Mouse (Mus musculus): ENCODE results near the gene Cdk1. TPM values are rescaled to one million over a fixed set of nuclear protein-coding genes. Genes with fewer than 3 reads are reported as not detected.

Cdk1 gene
- polyA plus RNA-seq, 1 experiment from 2014 or later = 343 TPM

DNA sequence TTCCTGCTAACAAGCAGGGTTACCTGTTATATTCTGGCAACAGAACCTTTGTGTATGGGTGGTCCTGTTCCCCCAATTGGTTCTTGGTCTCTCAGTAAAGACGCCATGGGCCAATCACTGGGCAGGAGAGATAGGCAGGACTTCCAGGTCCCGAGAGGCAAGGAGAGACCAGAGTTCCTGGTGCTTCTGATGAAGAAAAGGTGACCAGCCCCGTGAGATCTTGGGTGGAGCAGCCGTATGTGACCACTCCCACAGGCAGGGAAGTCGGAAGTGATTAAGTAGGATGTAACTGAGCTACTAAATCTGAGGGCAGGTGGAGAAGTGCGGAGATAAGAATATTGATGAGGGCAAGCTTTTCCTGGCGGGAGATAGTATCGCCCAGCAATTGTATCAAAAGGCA lies 25.4 kb downstream of the Cdk1 start:
- H3K4me1 ChIP-seq (replicated peaks) = peaks cover 13% of the 10 kb centered on the region
- no peak overlapping the region for H3K27ac ChIP-seq
- no peak overlapping the region for H3K9ac ChIP-seq
- no peaks in the 10 kb centered on the region for H3K27me3 ChIP-seq
- ATAC-seq (ENCODE audit: low read depth) (no peak), DNase-seq (no peak)
- H3K4me2 ChIP-seq = no peak overlapping the region
- peaks cover 5% of the 10 kb centered on the region; the same call in 1 of the 2 replicates for H3K36me3 ChIP-seq
- WGBS (ENCODE audit: insufficient replicate concordance) = 64% methylated on average over 8 of the region's 8 CpGs
- H3K9me3 ChIP-seq (replicated peaks) = no peaks in the 10 kb centered on the region
- no peak overlapping the region for H3K4me3 ChIP-seq (replicated peaks)

DNA sequence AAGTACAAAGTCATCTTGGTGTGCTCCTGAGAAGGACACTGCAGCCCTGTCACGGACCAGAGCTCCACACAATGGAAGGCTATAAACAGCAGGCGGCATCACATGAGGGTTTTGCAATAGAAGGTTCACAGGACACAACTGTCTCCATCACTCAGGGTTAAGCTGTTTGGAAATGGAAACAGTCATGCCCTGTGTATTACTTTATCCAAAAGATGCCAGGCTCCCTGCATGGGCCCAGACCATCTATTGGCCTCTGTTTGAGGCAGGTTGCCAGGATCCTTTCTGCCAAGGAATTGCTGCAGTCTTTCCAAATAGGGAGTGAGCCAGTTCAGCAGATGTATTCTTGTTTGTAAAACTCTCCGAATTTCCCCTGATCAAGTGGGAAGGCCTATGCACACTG lies 26.3 kb downstream of the Cdk1 start:
- H3K36me3 ChIP-seq = peaks cover 5% of the 10 kb centered on the region; the same call in 1 of the 2 replicates
- no peak overlapping the region for H3K27ac ChIP-seq
- no peak overlapping the region for H3K9ac ChIP-seq
- no peak overlapping the region for H3K4me3 ChIP-seq (replicated peaks)
- ATAC-seq (ENCODE audit: low read depth) = no peak
- no peak overlapping the region for H3K4me2 ChIP-seq
- no peak for DNase-seq
- WGBS (ENCODE audit: insufficient replicate concordance) = 78% methylated on average over 3 of the region's 3 CpGs
- H3K9me3 ChIP-seq (replicated peaks) = no peaks in the 10 kb centered on the region
- H3K4me1 ChIP-seq (replicated peaks) = peaks cover 13% of the 10 kb centered on the region
- no peaks in the 10 kb centered on the region for H3K27me3 ChIP-seq

DNA sequence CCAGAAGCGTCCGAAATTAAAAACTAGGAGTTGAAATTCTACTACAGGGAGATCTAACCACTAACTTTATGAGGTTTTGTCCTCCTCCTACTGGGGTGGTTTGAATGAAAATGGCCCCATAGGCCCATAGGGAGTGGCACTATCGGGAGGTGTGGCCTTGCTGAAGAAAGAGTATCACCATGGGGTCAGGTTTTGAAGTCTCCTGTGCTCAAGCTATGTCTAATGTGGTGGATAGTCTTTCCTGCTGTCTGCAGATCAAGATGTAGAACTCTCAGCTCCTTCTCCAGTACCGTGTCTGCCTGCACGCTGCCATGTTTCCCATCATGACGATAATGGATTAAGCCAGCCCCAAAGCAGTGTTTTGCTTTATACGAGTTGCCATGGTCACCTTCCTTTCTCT lies 27.9 kb downstream of the Cdk1 start:
- Histone ChIP-seq H3K4me2 (no peak overlapping the region), H3K9me3 (replicated peaks) (no peaks in the 10 kb centered on the region), H3K9ac (no peak overlapping the region), H3K27me3 (no peaks in the 10 kb centered on the region), H3K36me3 (peaks cover 5% of the 10 kb centered on the region; the same call in 1 of the 2 replicates), H3K4me3 (replicated peaks) (no peak overlapping the region), H3K4me1 (replicated peaks) (peaks cover 13% of the 10 kb centered on the region), H3K27ac (no peak overlapping the region)
- no peak for ATAC-seq (ENCODE audit: low read depth)
- no peak for DNase-seq
- WGBS (ENCODE audit: insufficient replicate concordance) = 79% methylated on average over 7 of the region's 7 CpGs

DNA sequence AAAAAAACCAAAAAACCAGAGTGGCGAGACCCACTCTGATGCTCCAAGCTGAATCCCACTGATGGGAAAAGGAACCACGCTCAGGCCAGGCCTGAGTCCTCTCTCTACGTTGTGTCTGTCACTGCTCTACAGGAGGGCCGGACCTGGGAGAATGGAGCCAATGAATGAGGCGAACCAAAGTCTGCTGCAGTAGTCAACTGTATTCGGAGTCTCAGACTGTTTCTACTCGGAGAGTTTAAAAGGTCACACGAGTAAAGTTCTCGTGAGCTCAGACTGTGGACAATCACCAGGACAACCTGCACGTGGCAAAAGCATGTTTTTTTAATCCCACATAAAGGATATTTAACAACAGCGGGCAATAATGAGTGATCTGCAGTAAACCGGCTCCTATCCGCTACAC lies 28.8 kb downstream of the Cdk1 start:
- no peak overlapping the region for H3K27ac ChIP-seq
- 75% methylated on average over 13 of the region's 13 CpGs for WGBS (ENCODE audit: insufficient replicate concordance)

DNA sequence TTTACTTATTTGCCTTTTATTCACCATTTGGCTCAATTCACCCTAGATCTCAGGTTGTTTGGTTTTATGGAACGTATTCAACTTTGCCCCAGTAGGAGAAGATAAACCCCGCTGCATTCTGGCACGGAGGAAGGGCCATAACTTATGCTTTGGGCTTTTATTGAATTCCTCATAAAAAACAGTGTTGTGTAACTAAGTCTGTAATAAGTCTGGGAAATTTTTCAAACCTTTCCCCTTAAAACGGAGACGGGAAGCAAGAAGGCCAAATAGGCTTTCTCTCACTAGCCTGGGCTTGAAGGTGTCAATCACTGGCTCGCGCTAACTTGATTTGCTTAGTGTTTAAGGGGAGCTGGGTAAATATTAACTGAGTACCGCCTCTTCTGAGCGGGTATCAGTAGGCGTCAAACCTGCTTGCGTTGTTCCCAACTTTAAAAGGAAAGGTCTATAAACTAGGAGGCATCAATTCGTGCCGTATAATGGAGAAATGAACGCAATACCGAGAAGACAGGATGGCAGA lies 31.2 kb downstream of the Cdk1 start:
- WGBS (ENCODE audit: insufficient replicate concordance) = 46% methylated on average over 15 of the region's 15 CpGs
- Histone ChIP-seq H3K9ac (no peak overlapping the region), H3K36me3 (no peaks in the 10 kb centered on the region), H3K4me1 (replicated peaks) (no peaks in the 10 kb centered on the region), H3K27ac (no peak overlapping the region), H3K27me3 (no peaks in the 10 kb centered on the region), H3K4me2 (peak overlapping the region; percentile 41), H3K4me3 (replicated peaks) (0 out of 2 replicates have a peak overlapping the region, but pooled peaks have one; percentile 8), H3K9me3 (replicated peaks) (no peaks in the 10 kb centered on the region)
- ATAC-seq (ENCODE audit: low read depth) = 0 out of 2 replicates have a peak, but pooled peaks have one; percentile 50
- no peak for DNase-seq

More for the DNA sequence above, 28.8 kb downstream of the Cdk1 start:
- Histone ChIP-seq H3K4me1 (replicated peaks) (peaks cover 8% of the 10 kb centered on the region), H3K9me3 (replicated peaks) (no peaks in the 10 kb centered on the region), H3K9ac (no peak overlapping the region), H3K4me3 (replicated peaks) (no peak overlapping the region), H3K36me3 (peaks cover 5% of the 10 kb centered on the region; the same call in 1 of the 2 replicates), H3K27me3 (no peaks in the 10 kb centered on the region), H3K4me2 (no peak overlapping the region)
- ATAC-seq (ENCODE audit: low read depth) (no peak), DNase-seq (no peak)

DNA sequence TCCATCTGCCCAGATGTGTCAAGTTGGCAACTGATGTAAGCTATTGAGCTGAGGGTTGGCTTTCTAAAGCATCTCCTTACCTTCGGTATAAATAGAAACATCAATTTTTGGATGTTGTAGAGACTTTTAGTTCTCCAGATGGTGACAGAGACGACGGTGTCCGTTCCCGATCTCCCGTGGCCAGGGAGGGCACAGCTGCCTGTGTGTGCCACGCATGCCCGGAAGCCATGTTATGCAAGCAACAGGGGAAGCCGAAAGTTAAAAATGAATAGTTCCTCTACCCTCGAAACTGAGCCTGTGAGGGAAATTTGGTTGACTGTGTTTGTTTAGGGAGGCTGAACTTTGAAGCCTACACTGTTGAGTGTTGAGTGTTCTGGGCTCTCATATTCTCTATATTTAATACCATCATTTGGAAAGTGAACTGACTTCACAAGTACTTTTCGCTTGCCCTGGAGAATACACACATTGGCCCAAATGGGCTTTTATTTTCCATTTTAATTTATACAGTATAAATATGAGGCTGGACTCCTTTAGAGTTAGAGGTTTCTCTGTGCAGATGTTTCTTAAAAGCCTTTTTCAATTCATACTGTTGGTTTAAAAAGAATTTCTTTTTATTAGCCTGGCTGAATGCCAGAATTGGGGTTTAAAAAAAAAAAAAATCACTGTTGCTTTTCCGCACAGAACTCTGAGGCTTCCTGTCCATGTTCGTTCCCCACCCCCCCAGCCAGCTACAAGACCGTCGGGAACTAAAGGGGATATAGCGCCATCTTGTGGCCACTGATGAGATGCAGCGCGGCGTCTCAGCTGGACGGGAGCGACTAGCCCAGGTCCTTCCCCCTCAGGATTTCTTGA lies 31.8 kb downstream of the Cdk1 start:
- Histone ChIP-seq H3K4me3 (replicated peaks) (0 out of 2 replicates have a peak overlapping the region, but pooled peaks have one; percentile 8), H3K9ac (no peak overlapping the region), H3K4me2 (peak overlapping the region; percentile 41), H3K4me1 (replicated peaks) (no peaks in the 10 kb centered on the region), H3K27me3 (no peaks in the 10 kb centered on the region), H3K27ac (no peak overlapping the region), H3K36me3 (no peaks in the 10 kb centered on the region), H3K9me3 (replicated peaks) (no peaks in the 10 kb centered on the region)
- DNase-seq (peak; percentile 30), ATAC-seq (ENCODE audit: low read depth) (peak; percentile 47; the same call in 1 of the 2 replicates)
- 35% methylated on average over 21 of the region's 21 CpGs for WGBS (ENCODE audit: insufficient replicate concordance)

DNA sequence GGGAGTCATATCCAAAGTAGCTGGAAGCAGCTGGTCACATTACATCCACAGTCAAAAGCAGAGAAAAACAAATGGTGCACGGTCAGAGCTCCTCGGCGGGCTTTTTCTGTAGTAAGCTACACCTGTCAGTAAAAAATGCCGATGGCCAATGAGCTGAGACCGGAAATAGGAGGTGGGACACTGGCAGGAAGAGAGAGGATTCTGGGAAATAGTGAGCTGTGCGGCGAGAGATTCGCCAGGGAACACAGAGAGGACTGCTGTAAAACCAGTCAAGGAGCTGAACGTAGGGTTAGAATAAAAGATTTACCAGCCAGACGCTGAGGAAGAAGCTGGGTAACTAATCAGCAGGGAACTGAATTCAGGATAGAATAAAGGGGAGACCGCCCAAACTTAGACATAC lies 34.2 kb downstream of the Cdk1 start:
- 75% methylated on average over 11 of the region's 11 CpGs for WGBS (ENCODE audit: insufficient replicate concordance)
- no peak overlapping the region for H3K9ac ChIP-seq
- no peaks in the 10 kb centered on the region for H3K36me3 ChIP-seq
- no peak overlapping the region for H3K4me2 ChIP-seq
- ATAC-seq (ENCODE audit: low read depth) (no peak), DNase-seq (no peak)
- H3K27me3 ChIP-seq = no peaks in the 10 kb centered on the region
- H3K9me3 ChIP-seq (replicated peaks) = no peaks in the 10 kb centered on the region
- H3K4me3 ChIP-seq (replicated peaks) = no peak overlapping the region
- H3K27ac ChIP-seq = no peak overlapping the region
- H3K4me1 ChIP-seq (replicated peaks) = no peaks in the 10 kb centered on the region

DNA sequence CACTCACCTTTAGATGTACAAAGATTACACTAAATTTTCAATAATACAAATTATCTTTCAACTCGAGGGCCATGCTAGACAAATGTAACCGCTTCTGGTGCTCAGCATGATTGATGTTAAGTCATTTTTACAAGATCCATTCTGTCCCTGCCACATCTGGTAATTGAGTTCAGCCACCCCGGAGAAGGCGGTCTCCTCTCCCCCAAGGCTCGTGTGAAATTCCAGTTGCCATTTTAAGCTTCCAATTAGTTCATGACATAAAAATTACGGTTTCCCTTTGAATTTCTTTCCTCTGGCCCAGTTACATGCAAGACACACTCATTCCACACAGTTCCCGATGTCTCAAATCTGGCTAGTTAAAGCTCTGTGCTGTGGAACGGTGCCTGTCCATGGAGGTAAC lies 38.8 kb downstream of the Cdk1 start:
- Histone ChIP-seq H3K36me3 (no peaks in the 10 kb centered on the region), H3K9me3 (replicated peaks) (no peaks in the 10 kb centered on the region), H3K27ac (no peak overlapping the region), H3K4me3 (replicated peaks) (no peak overlapping the region), H3K4me1 (replicated peaks) (no peaks in the 10 kb centered on the region), H3K4me2 (no peak overlapping the region), H3K9ac (no peak overlapping the region), H3K27me3 (no peaks in the 10 kb centered on the region)
- ATAC-seq (ENCODE audit: low read depth) (no peak), DNase-seq (no peak)
- 68% methylated on average over 8 of the region's 8 CpGs for WGBS (ENCODE audit: insufficient replicate concordance)

DNA sequence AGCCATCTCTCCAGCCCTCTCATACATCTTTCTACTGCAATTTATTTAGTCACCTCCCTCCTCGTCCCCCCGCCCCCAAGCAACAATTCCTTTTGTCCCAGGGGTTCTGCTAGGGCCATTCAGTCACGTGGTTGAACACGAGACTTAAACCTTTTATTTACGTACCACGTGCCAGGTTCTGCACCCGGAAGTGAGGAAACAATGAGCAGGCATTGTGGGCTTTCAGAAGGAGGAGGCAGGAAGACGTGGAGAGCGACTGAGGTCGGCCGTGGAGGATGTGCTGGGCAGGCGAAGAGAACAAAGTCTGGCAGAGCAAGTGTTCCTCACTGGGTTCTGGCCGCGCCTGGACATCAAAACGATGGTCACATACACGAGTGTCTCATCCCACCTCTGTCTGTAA lies 40.9 kb downstream of the Cdk1 start:
- Histone ChIP-seq H3K4me2 (no peak overlapping the region), H3K27ac (no peak overlapping the region), H3K36me3 (no peaks in the 10 kb centered on the region), H3K9me3 (replicated peaks) (no peaks in the 10 kb centered on the region), H3K4me1 (replicated peaks) (no peaks in the 10 kb centered on the region; the same call in 1 of the 2 replicates), H3K27me3 (no peaks in the 10 kb centered on the region), H3K9ac (no peak overlapping the region), H3K4me3 (replicated peaks) (no peak overlapping the region)
- WGBS (ENCODE audit: insufficient replicate concordance) = 54% methylated on average over 16 of the region's 16 CpGs
- no peak for ATAC-seq (ENCODE audit: low read depth)
- no peak for DNase-seq

DNA sequence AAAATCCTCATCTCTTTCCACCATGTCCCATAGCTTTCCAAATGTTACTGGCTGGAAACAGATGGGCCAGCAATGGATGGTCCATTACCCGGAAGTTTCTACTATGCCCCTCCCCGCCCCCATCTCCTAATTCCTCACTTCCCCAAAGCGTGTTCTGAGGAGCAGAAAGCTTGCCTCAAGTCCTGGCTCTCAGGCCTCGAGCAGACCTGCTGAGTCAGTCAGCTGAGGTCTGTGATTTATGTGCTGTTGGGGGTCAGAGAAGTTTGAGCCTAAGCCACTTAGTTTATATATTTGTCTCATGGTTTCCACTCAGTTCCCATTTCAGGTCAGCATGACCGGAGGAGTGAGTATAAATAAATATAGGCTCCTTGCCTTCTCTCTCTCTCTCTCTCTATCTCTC lies 43.6 kb downstream of the Cdk1 start:
- H3K9me3 ChIP-seq (replicated peaks) = no peaks in the 10 kb centered on the region
- no peak overlapping the region for H3K27ac ChIP-seq
- no peak for ATAC-seq (ENCODE audit: low read depth)
- peaks cover 25% of the 10 kb centered on the region for H3K4me1 ChIP-seq (replicated peaks)
- no peaks in the 10 kb centered on the region for H3K36me3 ChIP-seq
- DNase-seq = no peak
- 34% methylated on average over 5 of the region's 5 CpGs for WGBS (ENCODE audit: insufficient replicate concordance)
- H3K9ac ChIP-seq = no peak overlapping the region
- no peaks in the 10 kb centered on the region for H3K27me3 ChIP-seq
- no peak overlapping the region for H3K4me2 ChIP-seq
- no peak overlapping the region for H3K4me3 ChIP-seq (replicated peaks)

DNA sequence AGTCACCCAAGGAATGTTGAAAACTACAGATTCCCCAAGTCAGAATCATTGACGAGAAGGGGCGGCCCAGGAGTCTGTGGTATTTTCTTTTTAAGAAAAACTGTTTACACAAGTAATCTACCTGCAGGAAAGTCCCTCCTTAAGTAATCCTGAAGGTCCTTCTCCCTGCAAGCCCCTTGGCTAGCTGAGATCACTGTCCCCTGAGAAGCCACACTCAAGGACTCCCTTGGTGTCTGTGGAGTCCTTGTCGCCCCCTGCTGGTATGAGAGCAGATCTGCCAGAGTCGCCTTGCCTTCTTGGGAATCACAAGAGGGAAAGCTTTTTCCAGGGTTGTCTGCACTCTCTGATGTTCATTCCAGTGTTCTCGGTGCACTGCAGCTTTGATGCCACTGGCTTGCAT lies 45.7 kb downstream of the Cdk1 start:
- WGBS (ENCODE audit: insufficient replicate concordance) = 42% methylated on average over 5 of the region's 5 CpGs
- H3K4me1 ChIP-seq (replicated peaks) = peaks cover 31% of the 10 kb centered on the region
- H3K27ac ChIP-seq = no peak overlapping the region
- H3K36me3 ChIP-seq = no peaks in the 10 kb centered on the region
- ATAC-seq (ENCODE audit: low read depth) (no peak), DNase-seq (peak; percentile 17)
- H3K27me3 ChIP-seq = no peaks in the 10 kb centered on the region
- no peak overlapping the region for H3K4me2 ChIP-seq
- H3K9ac ChIP-seq = no peak overlapping the region
- H3K4me3 ChIP-seq (replicated peaks) = no peak overlapping the region
- no peaks in the 10 kb centered on the region for H3K9me3 ChIP-seq (replicated peaks)
